Mouse (Mus musculus): ENCODE measurements around the gene Jmjd8.

DNA sequence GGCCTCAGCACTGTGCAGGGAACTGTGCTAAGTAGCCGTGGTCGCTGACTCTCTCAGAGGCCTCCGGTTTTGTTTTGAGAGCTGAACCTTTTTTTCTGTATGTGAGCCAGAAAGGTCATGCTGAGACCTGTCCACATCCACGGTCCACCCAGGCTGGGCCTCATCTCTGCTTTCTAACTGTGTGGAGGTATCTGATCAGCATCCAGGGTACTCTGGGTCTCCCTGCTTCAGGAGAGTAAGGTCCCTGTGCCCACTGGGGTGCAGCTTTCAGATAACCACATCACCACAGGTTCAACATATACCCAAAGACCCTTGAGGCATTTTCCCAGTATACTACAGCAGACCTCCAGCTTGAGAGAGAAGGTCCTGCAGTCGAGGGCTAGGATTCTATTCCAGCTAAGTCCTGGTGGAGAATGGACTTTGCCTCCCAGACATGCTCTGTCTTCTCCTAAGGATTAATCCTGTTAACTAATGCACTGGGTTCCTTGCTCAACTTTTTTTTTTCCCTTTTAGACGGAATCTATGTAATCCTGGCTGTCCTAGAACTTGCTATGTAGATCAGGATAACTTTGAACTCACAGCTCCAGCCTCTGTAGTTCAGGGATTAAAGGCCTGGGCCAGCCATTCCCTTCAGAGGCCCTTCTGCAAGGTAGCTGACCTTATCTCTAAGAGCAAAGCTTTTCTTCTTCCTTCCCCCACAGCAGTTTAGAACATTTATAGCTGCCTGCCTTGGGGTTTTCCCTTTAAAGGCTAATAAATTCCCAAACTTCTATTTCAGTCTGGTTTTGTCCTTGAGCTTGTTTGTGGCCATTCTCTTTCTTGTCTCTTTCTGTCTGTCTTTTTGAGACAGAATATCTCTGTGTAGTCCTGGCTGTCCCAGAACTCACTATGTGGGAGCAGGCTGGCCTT is 33.3 kb downstream of the Jmjd8 start:
- no peak for TF ChIP-seq CTCF (IDR thresholded peaks at IDR 0.05; ENCODE audit: borderline replicate concordance, insufficient read depth, low read length)
- TF ChIP-seq POLR2A (IDR thresholded peaks at IDR 0.05; ENCODE audit: low read depth, low read length): no peak

Data from embryonic fibroblast, embryonic 13.5 days (primary cell).